Mouse (Mus musculus) ZHBTc4 (cell line): ENCODE results near the gene Olfr832.
"Not testable (repeated sequence)": the region's sequence is repeated elsewhere in the genome, so short reads cannot be mapped to it uniquely, and the experiment has no call there.

ENCODE experiments used
- DNase-seq: peaks from one replicate; pipeline ENCODE4 v3.0.0-alpha.2; 2011; ENCODE audit warnings: low read depth, low spot score

Olfr832 gene

DNA sequence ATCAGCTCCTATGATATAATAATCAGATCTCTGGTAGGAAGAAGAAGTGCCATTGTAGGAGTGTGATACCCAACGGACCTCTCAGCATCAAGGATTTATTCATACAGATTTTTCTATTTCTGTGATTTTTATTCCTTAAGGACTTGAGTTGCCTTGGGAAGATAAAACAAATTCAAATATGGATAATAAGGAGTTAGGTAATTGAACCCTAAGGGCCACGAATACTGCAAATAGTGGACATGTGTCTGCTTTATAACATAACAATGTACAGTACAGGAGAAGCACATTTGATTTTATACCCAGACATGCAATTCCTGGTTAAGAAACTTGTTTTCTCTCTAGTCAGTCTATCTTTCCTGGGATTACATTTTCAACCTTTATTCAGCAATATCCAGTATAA, at the start of gene Olfr832:
Olfr832 (plus strand) TSS at position 301 of the 400 bp plus-strand sequence.
- not testable (repeated sequence) for DNase-seq

DNA sequence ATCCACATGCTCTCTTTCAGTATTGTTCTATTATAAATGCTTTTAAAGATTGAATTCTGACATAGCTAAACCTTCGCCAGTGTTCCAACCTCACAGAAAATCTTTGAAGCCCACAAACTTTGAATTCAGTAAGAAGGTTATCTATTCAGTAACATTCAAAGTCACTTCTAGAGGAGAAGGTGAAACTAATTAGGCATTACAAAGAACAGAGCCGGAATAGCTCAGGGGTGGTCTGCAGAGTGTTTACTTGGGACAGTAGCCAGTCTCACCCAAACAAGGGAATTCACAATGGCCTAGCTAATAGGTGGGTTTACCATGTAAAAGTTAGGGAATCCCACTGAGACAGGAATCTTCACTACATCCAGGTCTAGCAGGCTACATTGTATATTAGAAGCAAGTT, 29.2 kb upstream of the Olfr832 start:
- DNase-seq = peak; percentile 80

DNA sequence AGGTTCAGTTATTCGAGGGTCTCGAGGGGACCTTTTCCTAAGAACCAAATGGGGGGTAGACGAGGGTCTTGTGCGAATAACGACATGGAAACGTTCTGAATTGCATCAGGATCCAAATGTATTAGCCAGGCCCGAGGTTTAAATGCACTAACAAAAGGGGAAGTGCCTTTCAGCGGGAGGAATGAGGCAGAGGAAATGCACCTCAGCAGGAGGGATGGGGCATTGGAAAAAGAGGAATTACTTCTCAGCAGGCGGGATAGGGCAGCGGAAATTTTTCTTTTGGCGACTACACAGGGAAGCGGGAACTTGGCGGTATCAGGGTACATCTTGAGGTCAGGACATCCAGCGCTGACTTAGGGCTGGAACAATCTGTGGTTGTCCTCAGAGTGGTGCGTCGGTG, 9.0 kb upstream of the Olfr832 start:
- peak; percentile 57 for DNase-seq

DNA sequence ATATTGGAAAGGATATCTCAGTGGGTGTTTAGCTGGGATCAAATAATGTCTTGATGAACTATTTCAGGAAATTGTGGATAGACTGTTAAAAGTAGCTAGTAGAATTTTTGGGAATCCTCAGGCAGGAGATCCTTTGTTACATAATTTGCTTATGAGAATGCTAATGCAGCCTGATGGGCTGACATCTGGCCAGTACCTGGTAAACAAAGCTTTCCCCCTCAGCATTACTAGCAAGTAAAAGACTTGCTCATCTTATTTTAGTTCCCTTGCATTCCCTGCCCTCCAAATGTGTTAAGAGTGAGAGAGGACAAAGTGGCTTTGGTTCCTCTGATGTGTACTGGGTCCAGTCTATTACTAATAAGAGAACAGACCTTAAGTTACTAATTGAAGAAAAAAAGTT, 25.1 kb downstream of the Olfr832 start:
- peak; percentile 42 for DNase-seq

DNA sequence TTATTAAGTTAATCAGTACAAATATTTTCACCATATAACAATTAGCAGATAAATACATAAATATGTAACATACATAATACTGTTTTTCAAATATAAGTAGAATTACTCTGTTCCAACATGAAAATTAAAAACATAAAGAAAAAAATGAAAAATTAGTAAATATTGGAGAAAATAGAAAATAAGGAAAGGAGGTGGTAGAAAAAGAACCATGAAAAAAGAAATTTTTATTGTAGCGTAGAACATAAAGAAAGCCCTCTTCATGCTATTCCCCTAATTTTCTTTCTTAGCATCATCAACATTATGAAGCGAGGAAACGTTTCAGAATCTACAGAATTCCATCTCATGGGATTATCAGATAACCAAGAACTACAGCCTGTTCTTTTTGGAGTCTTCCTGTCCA, 50.8 kb downstream of the Olfr832 start, which contains the start of gene Olfr834:
Olfr834 (plus strand) TSS at position 301 of the 400 bp plus-strand sequence.
- no peak for DNase-seq
